Mouse (Mus musculus): ENCODE results near the gene Ncoa1.

DNA sequence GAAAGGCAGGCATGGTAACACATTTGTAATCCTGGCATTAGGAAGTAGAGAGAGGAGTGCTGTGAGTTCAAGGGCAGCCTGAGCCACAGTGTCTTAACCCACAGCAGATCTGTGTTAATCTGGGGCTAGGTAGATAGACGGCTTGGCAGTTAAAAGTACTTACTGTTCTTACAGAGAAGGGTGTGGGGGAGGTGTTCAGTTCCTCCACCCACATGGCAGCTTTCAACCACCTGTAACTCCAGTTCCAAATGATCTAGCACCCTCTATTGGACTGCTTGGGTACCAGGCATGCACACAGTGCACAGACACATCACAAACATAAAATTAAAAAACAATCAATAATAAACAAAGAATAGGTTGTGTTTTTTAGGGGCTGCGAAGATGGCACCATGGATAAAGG is 84.4 kb downstream of the Ncoa1 start:
- TF ChIP-seq POLR2AphosphoS5 (IDR thresholded peaks at IDR 0.05; ENCODE audit: insufficient replicate concordance, low read depth, low read length) (no peak), CTCF (IDR thresholded peaks at IDR 0.05; ENCODE audit: low read depth, low read length) (no peak)

Measured in G1E (cell line).